Mouse (Mus musculus) activated CD4-positive, CD25-positive, alpha-beta regulatory T cell (primary cell): ENCODE results near the gene Gm2974. TPM values are rescaled to one million over a fixed set of nuclear protein-coding genes. Genes with fewer than 3 reads are reported as not detected.

Source experiments
- polyA plus RNA-seq, 2 experiments: library from polyadenylated mRNA; unstranded; fragments of 100-300 nt; shearing (Covaris generic); gene quantifications; one replicate each; pipeline ENCODE4 v1.2.1; 2017

Gm2974 gene
- polyA plus RNA-seq = 1 to 10 TPM in 1 of 2 experiments, not detected in 1; 1.9 TPM

DNA sequence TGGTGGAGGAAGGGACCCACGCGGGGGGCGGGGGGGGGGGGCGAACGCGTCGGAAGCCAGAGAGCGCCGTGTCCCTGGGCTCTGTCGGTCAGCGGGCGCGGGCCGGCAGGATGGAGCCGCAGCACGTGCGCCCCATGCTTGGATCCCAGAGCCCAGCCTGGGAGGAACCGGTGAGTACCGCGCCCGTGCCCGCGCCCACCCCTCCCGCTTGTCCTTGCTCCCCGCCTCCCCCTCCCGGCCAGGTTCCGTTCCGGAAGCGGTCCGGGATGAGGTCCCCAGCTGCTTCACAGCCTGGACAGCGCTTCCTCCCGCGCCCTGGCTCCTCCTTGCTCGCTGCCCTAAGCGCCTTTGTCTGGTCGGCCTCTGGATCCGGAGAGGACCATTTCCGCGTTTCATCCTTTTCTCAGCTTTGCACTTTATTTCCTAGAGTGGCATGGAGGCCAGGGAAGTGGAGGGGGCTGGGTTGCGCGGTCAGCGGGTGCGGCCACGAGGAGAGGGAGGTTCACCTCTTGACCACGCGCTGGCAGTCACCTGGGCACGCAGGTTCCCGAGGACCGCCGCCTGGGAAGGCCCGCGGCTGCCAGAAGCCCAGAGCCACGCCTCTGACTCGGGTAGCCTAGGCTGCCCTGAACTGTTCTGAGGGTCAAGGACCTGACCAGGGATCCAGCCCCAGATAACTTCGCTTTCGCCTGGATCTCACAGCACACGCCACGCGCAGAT lies at the start of gene Gm2974:
Gm2974 (plus strand) TSS at position 86 of the 720 bp plus-strand sequence.

DNA sequence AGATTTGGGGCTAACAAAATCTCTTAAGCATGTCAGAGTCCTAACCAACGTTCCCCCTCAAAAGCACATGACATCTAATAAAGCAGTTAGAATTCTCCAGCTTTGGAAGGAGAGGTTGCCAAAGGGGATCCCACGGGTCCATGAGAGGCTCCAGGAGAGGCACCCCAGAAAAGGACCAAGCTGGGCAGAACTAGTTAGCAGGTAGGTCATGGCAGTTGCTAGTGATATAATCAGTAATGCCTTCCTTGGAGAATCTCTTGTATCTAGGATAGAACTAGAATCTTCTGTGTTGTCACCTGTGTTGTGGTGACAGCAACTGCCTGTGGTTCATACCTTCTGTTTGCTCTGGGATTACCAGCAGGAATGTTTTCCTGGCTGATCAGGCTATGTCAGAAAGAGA lies 17.6 kb upstream of the Gm2974 start, which contains the start of gene Gm3127:
Gm3127 (plus strand) TSS at position 301 of the 400 bp plus-strand sequence.

DNA sequence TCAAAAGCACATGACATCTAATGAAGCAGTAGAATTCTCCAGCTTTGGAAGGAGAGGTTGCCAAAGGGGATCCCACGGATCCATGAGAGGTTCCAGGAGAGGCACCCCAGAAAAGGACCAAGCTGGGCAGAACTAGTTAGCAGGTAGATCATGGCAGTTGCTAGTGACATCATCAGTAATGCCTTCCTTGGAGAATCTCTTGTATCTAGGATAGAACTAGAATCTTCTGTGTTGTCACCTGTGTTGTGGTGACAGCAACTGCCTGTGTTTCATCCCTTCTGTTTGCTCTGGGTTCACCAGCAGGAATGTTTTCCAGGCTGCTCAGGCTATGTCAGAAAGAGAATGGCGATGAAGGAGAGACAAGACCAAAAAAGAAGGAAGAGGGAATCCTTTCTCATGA lies 67.0 kb downstream of the Gm2974 start, which contains the start of gene Gm3138:
Gm3138 (plus strand) TSS at position 301 of the 400 bp plus-strand sequence.

Other genes with a start within 250 kb of the Gm2974 start
- gene Gm3095, start 219.0 kb upstream of the Gm2974 start, polyA plus RNA-seq = under 1 TPM in 1 of 2 experiments, not detected in 1; 0.34 TPM
- gene Gm3099, start 184.2 kb upstream of the Gm2974 start, polyA plus RNA-seq = not detected
- gene Gm5796, start 158.6 kb upstream of the Gm2974 start, polyA plus RNA-seq = under 1 TPM; 0.20 to 1.00 TPM
- not detected for gene Gm3115, start 98.5 kb upstream of the Gm2974 start, polyA plus RNA-seq
- gene Gm8108, start 72.0 kb upstream of the Gm2974 start, polyA plus RNA-seq = under 1 TPM; 0.31 to 0.51 TPM
- under 1 TPM in 1 of 2 experiments, not detected in 1; 0.22 TPM for gene Gm3127, start 17.5 kb upstream of the Gm2974 start, polyA plus RNA-seq
- gene Gm3138, start 67.1 kb downstream of the Gm2974 start, polyA plus RNA-seq = not detected
- gene Gm3149, start 134.7 kb downstream of the Gm2974 start, polyA plus RNA-seq = under 1 TPM in 1 of 2 experiments, not detected in 1; 0.25 TPM
- gene 2610042L04Rik, start 152.2 kb downstream of the Gm2974 start, polyA plus RNA-seq = 1 to 10 TPM in 1 of 2 experiments, under 1 TPM in 1; 0.97 to 5.0 TPM
- under 1 TPM in 1 of 2 experiments, not detected in 1; 0.16 TPM for gene Gm3159, start 214.9 kb downstream of the Gm2974 start, polyA plus RNA-seq
- 1 to 10 TPM in 1 of 2 experiments, under 1 TPM in 1; 0.87 to 1.6 TPM for gene Gm3164, start 232.9 kb downstream of the Gm2974 start, polyA plus RNA-seq
- gene Gm3173, start 248.4 kb downstream of the Gm2974 start, polyA plus RNA-seq = not detected